Mouse (Mus musculus) cerebellum, adult 11-12 months (tissue): ENCODE data around the gene As3mt.
"Not testable (repeated sequence)": the region's sequence is repeated elsewhere in the genome, so short reads cannot be mapped to it uniquely, and the experiment has no call there.

ENCODE experiments used
- DNase-seq: peaks from one replicate; pipeline ENCODE4 v3.0.0; 2022

The As3mt gene

GRCm38 (mm10) chr19:46701156-46701555, 6.1 kb upstream of the As3mt start:
- no peak for DNase-seq

- DNase-seq = no peak
Observed at GRCm38 (mm10) chr19:46705779-46706495, 1.3 kb upstream of the As3mt start.

- DNase-seq = no peak
Observed at GRCm38 (mm10) chr19:46706540-46707295, 540 bp upstream of the As3mt start.

GRCm38 (mm10) chr19:46710614-46711013, 3.4 kb downstream of the As3mt start:
- DNase-seq = no peak

- no peak for DNase-seq
Observed at GRCm38 (mm10) chr19:46714234-46714633, 7.0 kb downstream of the As3mt start.

GRCm38 (mm10) chr19:46715016-46715415, 7.8 kb downstream of the As3mt start:
- no peak for DNase-seq

GRCm38 (mm10) chr19:46718150-46718549, 10.9 kb downstream of the As3mt start:
- DNase-seq = no peak

- no peak for DNase-seq
Observed at GRCm38 (mm10) chr19:46724411-46724810, 17.2 kb downstream of the As3mt start.

- DNase-seq = no peak
Observed at GRCm38 (mm10) chr19:46726142-46726541, 18.9 kb downstream of the As3mt start.

GRCm38 (mm10) chr19:46727140-46727736, 20.0 kb downstream of the As3mt start:
- DNase-seq = no peak

- DNase-seq = no peak
Observed at GRCm38 (mm10) chr19:46727945-46728540, 20.8 kb downstream of the As3mt start.

- no peak for DNase-seq
Observed at GRCm38 (mm10) chr19:46728909-46729308, 21.7 kb downstream of the As3mt start.

GRCm38 (mm10) chr19:46731351-46731750, 24.1 kb downstream of the As3mt start:
- no peak for DNase-seq

- not testable (repeated sequence) for DNase-seq
Observed at GRCm38 (mm10) chr19:46732673-46733072, 25.4 kb downstream of the As3mt start.

- no peak for DNase-seq
Observed at GRCm38 (mm10) chr19:46733626-46734025, 26.4 kb downstream of the As3mt start.

GRCm38 (mm10) chr19:46735241-46735640, 28.0 kb downstream of the As3mt start:
- no peak for DNase-seq

- no peak for DNase-seq
Observed at GRCm38 (mm10) chr19:46737106-46737505, 29.8 kb downstream of the As3mt start.

GRCm38 (mm10) chr19:46740341-46741008, 33.2 kb downstream of the As3mt start:
- peak; percentile 30 for DNase-seq

GRCm38 (mm10) chr19:46741574-46741973, 34.3 kb downstream of the As3mt start:
- DNase-seq = no peak

GRCm38 (mm10) chr19:46744681-46745080, 37.4 kb downstream of the As3mt start:
- no peak for DNase-seq

GRCm38 (mm10) chr19:46747799-46748198, 40.5 kb downstream of the As3mt start:
- no peak for DNase-seq

- DNase-seq = no peak
Observed at GRCm38 (mm10) chr19:46752235-46752634, 45.0 kb downstream of the As3mt start.

- no peak for DNase-seq
Observed at GRCm38 (mm10) chr19:46755066-46755465, 47.8 kb downstream of the As3mt start.
